Mouse (Mus musculus): ENCODE measurements at regions not wholly inside any gene's neighbourhood (a gene's known extent, or its start where the extent isn't known, plus 50 kb on each side); places are given as distances from the start of the nearest gene placed in this dataset.
A peak's percentile ranks its signal among the peaks of the same experiment; 100 is the strongest.
"Not testable (repeated sequence)": the region's sequence is repeated elsewhere in the genome, so short reads cannot be mapped to it uniquely, and the experiment has no call there.

GRCm38 (mm10) chr6:31895835-31896234 lies 154.2 kb upstream of the 1700012A03Rik start:
- no peaks in the 10 kb centered on the region for H3K9me3 ChIP-seq
- ATAC-seq: no peak
- no peaks in the 10 kb centered on the region for H3K36me3 ChIP-seq
- no peak overlapping the region for H3K9ac ChIP-seq (replicated peaks)
- no peak overlapping the region for H3K4me3 ChIP-seq (replicated peaks)
- no peak overlapping the region for H3K27ac ChIP-seq
- H3K4me2 ChIP-seq (replicated peaks): no peak overlapping the region
- no peaks in the 10 kb centered on the region for H3K27me3 ChIP-seq
- 53% methylated on average over 3 of the region's 3 CpGs for WGBS
- H3K4me1 ChIP-seq (replicated peaks): no peaks in the 10 kb centered on the region

- no peak for ATAC-seq
- Histone ChIP-seq H3K4me3 (replicated peaks) (no peak overlapping the region), H3K9ac (replicated peaks) (no peak overlapping the region), H3K36me3 (no peaks in the 10 kb centered on the region), H3K27ac (no peak overlapping the region), H3K4me2 (replicated peaks) (no peak overlapping the region), H3K9me3 (no peaks in the 10 kb centered on the region), H3K27me3 (no peaks in the 10 kb centered on the region), H3K4me1 (replicated peaks) (peaks cover 12% of the 10 kb centered on the region)
- 22% methylated on average over 4 of the region's 4 CpGs for WGBS
These were observed 163.1 kb upstream of the 1700012A03Rik start for GRCm38 (mm10) chr6:31886931-31887330.

GRCm38 (mm10) chr6:31885196-31885595 lies 164.8 kb upstream of the 1700012A03Rik start:
- H3K36me3 ChIP-seq; H3K9me3 ChIP-seq; H3K27ac ChIP-seq; H3K9ac ChIP-seq (replicated peaks); ATAC-seq; H3K27me3 ChIP-seq; H3K4me2 ChIP-seq (replicated peaks); H3K4me3 ChIP-seq (replicated peaks): not testable (repeated sequence)
- WGBS: 0% methylated on average over 1 of the region's 1 CpGs
- peaks cover 12% of the 10 kb centered on the region for H3K4me1 ChIP-seq (replicated peaks)

GRCm38 (mm10) chr6:31883726-31884125 lies 166.3 kb upstream of the 1700012A03Rik start:
- no peak for ATAC-seq
- Histone ChIP-seq H3K27ac (no peak overlapping the region), H3K36me3 (no peaks in the 10 kb centered on the region), H3K4me1 (replicated peaks) (peaks cover 12% of the 10 kb centered on the region), H3K9ac (replicated peaks) (no peak overlapping the region), H3K9me3 (no peaks in the 10 kb centered on the region), H3K4me3 (replicated peaks) (no peak overlapping the region), H3K27me3 (no peaks in the 10 kb centered on the region), H3K4me2 (replicated peaks) (no peak overlapping the region)
- whole genome bisulfite sequencing: 20% methylated on average over 2 of the region's 2 CpGs

- no peaks in the 10 kb centered on the region for H3K36me3 ChIP-seq
- H3K4me3 ChIP-seq (replicated peaks): no peak overlapping the region
- no peak overlapping the region for H3K9ac ChIP-seq (replicated peaks)
- WGBS: 93% methylated on average over 6 of the region's 6 CpGs
- H3K27me3 ChIP-seq: no peaks in the 10 kb centered on the region
- H3K9me3 ChIP-seq: no peaks in the 10 kb centered on the region
- no peak overlapping the region for H3K4me2 ChIP-seq (replicated peaks)
- H3K27ac ChIP-seq: no peak overlapping the region
- ATAC-seq: no peak
- H3K4me1 ChIP-seq (replicated peaks): peaks cover 12% of the 10 kb centered on the region
These were observed 175.4 kb upstream of the 1700012A03Rik start for GRCm38 (mm10) chr6:31874616-31875015.

GRCm38 (mm10) chr6:31873911-31874310 lies 176.1 kb upstream of the 1700012A03Rik start:
- Histone ChIP-seq H3K4me3 (replicated peaks) (no peak overlapping the region), H3K36me3 (no peaks in the 10 kb centered on the region), H3K4me2 (replicated peaks) (no peak overlapping the region), H3K9ac (replicated peaks) (no peak overlapping the region), H3K9me3 (no peaks in the 10 kb centered on the region), H3K27me3 (no peaks in the 10 kb centered on the region), H3K27ac (peak overlapping the region; percentile 30; the same call in 1 of the 2 replicates), H3K4me1 (replicated peaks) (peaks cover 12% of the 10 kb centered on the region)
- 0 out of 2 replicates have a peak, but pooled peaks have one; percentile 48 for ATAC-seq
- 17% methylated on average over 1 of the region's 1 CpGs for WGBS

GRCm38 (mm10) chr6:31871766-31872165 lies 178.3 kb upstream of the 1700012A03Rik start:
- 95% methylated on average over 3 of the region's 3 CpGs for WGBS

GRCm38 (mm10) chr6:31861996-31862395 lies 188.1 kb upstream of the 1700012A03Rik start:
- H3K9ac ChIP-seq (replicated peaks): no peak overlapping the region
- no peak overlapping the region for H3K4me3 ChIP-seq (replicated peaks)
- no peaks in the 10 kb centered on the region for H3K9me3 ChIP-seq
- 30% methylated on average over 7 of the region's 7 CpGs for WGBS
- H3K36me3 ChIP-seq: no peaks in the 10 kb centered on the region
- H3K27me3 ChIP-seq: no peaks in the 10 kb centered on the region
- peak overlapping the region; percentile 13; the same call in 1 of the 2 replicates for H3K4me2 ChIP-seq (replicated peaks)
- H3K4me1 ChIP-seq (replicated peaks): peaks cover 10% of the 10 kb centered on the region
- ATAC-seq: 0 out of 2 replicates have a peak, but pooled peaks have one; percentile 34
- peak overlapping the region; percentile 27 for H3K27ac ChIP-seq

More at GRCm38 (mm10) chr6:31871766-31872165, 178.3 kb upstream of the 1700012A03Rik start:
- no peak overlapping the region for H3K9ac ChIP-seq (replicated peaks)
- H3K9me3 ChIP-seq: no peaks in the 10 kb centered on the region
- H3K4me3 ChIP-seq (replicated peaks): no peak overlapping the region
- no peak for ATAC-seq
- no peaks in the 10 kb centered on the region for H3K27me3 ChIP-seq
- no peak overlapping the region for H3K4me2 ChIP-seq (replicated peaks)
- no peaks in the 10 kb centered on the region for H3K36me3 ChIP-seq
- H3K4me1 ChIP-seq (replicated peaks): peaks cover 12% of the 10 kb centered on the region
- H3K27ac ChIP-seq: no peak overlapping the region

GRCm38 (mm10) chr6:31859621-31860020 lies 190.4 kb upstream of the 1700012A03Rik start:
- Histone ChIP-seq H3K4me1 (replicated peaks) (peaks cover 10% of the 10 kb centered on the region), H3K9ac (replicated peaks) (no peak overlapping the region), H3K4me3 (replicated peaks) (no peak overlapping the region), H3K36me3 (no peaks in the 10 kb centered on the region), H3K27ac (no peak overlapping the region), H3K4me2 (replicated peaks) (no peak overlapping the region), H3K9me3 (no peaks in the 10 kb centered on the region), H3K27me3 (no peaks in the 10 kb centered on the region)
- 89% methylated on average over 3 of the region's 3 CpGs for WGBS
- ATAC-seq: no peak

- H3K4me2 ChIP-seq (replicated peaks): no peak overlapping the region
- no peak for ATAC-seq
- 93% methylated on average over 15 of the region's 16 CpGs for WGBS
These were observed 195.8 kb upstream of the 1700012A03Rik start for GRCm38 (mm10) chr6:31854261-31854660.

GRCm38 (mm10) chr6:31846319-31846718 lies 203.7 kb upstream of the 1700012A03Rik start:
- ATAC-seq: no peak
- Histone ChIP-seq H3K9ac (replicated peaks) (no peak overlapping the region), H3K4me3 (replicated peaks) (no peak overlapping the region), H3K4me1 (replicated peaks) (no peaks in the 10 kb centered on the region), H3K27me3 (no peaks in the 10 kb centered on the region), H3K9me3 (no peaks in the 10 kb centered on the region), H3K4me2 (replicated peaks) (no peak overlapping the region), H3K36me3 (no peaks in the 10 kb centered on the region), H3K27ac (no peak overlapping the region)
- WGBS: 89% methylated on average over 9 of the region's 9 CpGs

More at GRCm38 (mm10) chr6:31854261-31854660, 195.8 kb upstream of the 1700012A03Rik start:
- no peak overlapping the region for H3K4me3 ChIP-seq (replicated peaks)
- no peaks in the 10 kb centered on the region for H3K4me1 ChIP-seq (replicated peaks)
- H3K9me3 ChIP-seq: 0 out of 2 replicates have a peak, but pooled peaks cover 5% of the 10 kb centered on the region
- H3K27ac ChIP-seq: no peak overlapping the region
- H3K9ac ChIP-seq (replicated peaks): no peak overlapping the region
- no peaks in the 10 kb centered on the region for H3K27me3 ChIP-seq
- H3K36me3 ChIP-seq: no peaks in the 10 kb centered on the region

- Histone ChIP-seq H3K4me3 (replicated peaks) (no peak overlapping the region), H3K27me3 (no peaks in the 10 kb centered on the region), H3K9me3 (no peaks in the 10 kb centered on the region), H3K36me3 (no peaks in the 10 kb centered on the region), H3K9ac (replicated peaks) (no peak overlapping the region), H3K4me1 (replicated peaks) (no peaks in the 10 kb centered on the region), H3K27ac (no peak overlapping the region), H3K4me2 (replicated peaks) (no peak overlapping the region)
- no peak for ATAC-seq
- 83% methylated on average over 5 of the region's 5 CpGs for WGBS
These were observed 204.4 kb upstream of the 1700012A03Rik start for GRCm38 (mm10) chr6:31845671-31846070.

GRCm38 (mm10) chr6:31840621-31841020 lies 209.4 kb upstream of the 1700012A03Rik start:
- 90% methylated on average over 4 of the region's 4 CpGs for WGBS
- Histone ChIP-seq H3K4me2 (replicated peaks) (no peak overlapping the region), H3K9me3 (no peaks in the 10 kb centered on the region), H3K9ac (replicated peaks) (no peak overlapping the region), H3K36me3 (no peaks in the 10 kb centered on the region), H3K4me3 (replicated peaks) (no peak overlapping the region), H3K27me3 (no peaks in the 10 kb centered on the region), H3K27ac (no peak overlapping the region), H3K4me1 (replicated peaks) (no peaks in the 10 kb centered on the region)
- no peak for ATAC-seq

Data from midbrain, embryonic 13.5 days (tissue).